Mouse (Mus musculus): ENCODE measurements around the gene Tm7sf3. TPM values are rescaled to one million over a fixed set of nuclear protein-coding genes. Genes with fewer than 3 reads are reported as not detected.
A peak's percentile ranks its signal among the peaks of the same experiment; 100 is the strongest.

Gene Tm7sf3
- total and polyA plus RNA-seq, 2 experiments: 21.8 to 48.5 TPM

DNA sequence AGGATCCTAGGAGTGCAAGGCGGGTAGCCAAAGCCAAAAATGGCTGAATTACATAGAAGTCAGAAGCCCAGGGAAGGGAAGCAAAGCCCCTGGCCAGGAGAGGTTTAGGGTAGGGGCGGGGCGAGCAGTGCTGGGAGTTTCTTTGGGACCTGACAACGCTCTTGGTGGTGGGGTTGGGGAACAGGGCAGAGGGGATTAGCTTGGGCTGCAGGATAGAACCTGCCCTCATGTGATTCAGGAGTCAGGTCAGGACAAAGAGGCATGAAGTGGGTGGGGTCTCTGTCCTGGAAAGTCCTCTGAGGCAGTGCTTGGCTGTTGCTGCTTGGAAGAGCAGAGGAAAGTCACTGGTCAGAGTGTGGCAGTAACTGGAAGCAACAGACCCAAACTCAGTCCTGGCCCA, 41.3 kb upstream of the Tm7sf3 start:
- Histone ChIP-seq H3K4me3 (ENCODE audit: insufficient read depth, low read depth, low read length) (no peak overlapping the region), H3K27me3 (ENCODE audit: control insufficient read depth, insufficient read depth, low read length) (no peaks in the 10 kb centered on the region), H3K9ac (ENCODE audit: low read depth, low read length) (no peak overlapping the region), H3K27ac (replicated peaks; ENCODE audit: insufficient read depth, low read depth, low read length) (no peak overlapping the region), H3K79me2 (ENCODE audit: control insufficient read depth, insufficient read depth, low read length) (no peaks in the 10 kb centered on the region), H3K36me3 (ENCODE audit: control insufficient read depth, insufficient read depth, low read length) (no peaks in the 10 kb centered on the region), H3K4me1 (ENCODE audit: control insufficient read depth, insufficient read depth, low read length) (no peaks in the 10 kb centered on the region)
- DNase-seq (ENCODE audit: extremely low read depth, low read depth, low spot score): no peak
- no peak for TF ChIP-seq CTCF (IDR thresholded peaks at IDR 0.05; ENCODE audit: low read depth, low read length)
- no peak for TF ChIP-seq POLR2A (IDR thresholded peaks at IDR 0.05; ENCODE audit: extremely low read depth, insufficient read depth, low read length)
- 88% methylated on average over 4 of the region's 4 CpGs for WGBS

DNA sequence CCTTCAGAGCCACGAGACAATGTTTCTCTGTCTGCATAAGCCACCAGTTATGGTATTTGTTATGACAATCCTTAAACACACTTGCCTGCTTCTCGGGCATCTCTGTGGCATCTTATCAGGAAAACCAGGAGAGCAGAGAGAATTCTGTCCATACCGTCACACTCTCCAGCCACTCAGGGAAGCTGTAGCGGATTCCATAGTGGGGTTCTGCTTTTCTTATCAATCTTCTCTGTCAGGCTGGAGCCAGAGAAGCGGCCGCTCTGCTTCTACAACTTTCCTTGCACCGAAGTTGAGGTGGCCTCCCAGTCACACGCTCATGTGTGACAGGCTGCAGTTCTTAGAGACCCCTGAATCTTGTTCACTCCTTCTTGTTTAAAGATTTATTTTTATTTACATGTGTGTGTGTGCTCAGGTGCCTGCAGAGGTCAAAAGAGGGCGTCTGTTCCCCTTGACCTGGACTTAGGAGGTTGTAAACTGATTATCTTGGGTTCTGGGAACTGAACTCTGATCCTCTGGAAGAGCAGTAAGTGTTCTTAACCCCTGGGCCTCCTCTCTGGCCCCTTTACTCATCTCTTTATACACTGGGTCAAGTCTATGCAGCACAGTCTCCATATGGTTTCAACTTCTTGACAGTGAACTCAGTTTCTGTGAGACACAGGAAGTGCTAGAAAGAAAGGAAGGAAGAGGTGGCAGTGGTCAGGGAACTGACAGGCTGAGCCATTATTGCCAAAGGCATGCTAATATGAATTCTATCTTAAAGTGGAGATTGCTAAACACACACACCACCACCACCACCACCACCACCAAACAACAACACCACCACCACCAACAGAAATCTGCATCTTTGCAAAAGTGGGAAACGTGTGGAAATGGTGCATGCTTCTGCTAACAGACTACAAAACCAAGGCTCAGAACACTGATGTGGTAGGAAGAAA, 35.8 kb upstream of the Tm7sf3 start:
- H3K27me3 ChIP-seq (ENCODE audit: control insufficient read depth, insufficient read depth, low read length): no peaks in the 10 kb centered on the region
- no peaks in the 10 kb centered on the region for H3K4me1 ChIP-seq (ENCODE audit: control insufficient read depth, insufficient read depth, low read length)
- TF ChIP-seq CTCF (IDR thresholded peaks at IDR 0.05; ENCODE audit: low read depth, low read length): no peak
- TF ChIP-seq POLR2A (IDR thresholded peaks at IDR 0.05; ENCODE audit: extremely low read depth, insufficient read depth, low read length): no peak
- H3K9ac ChIP-seq (ENCODE audit: low read depth, low read length): no peak overlapping the region
- H3K79me2 ChIP-seq (ENCODE audit: control insufficient read depth, insufficient read depth, low read length): no peaks in the 10 kb centered on the region
- H3K27ac ChIP-seq (replicated peaks; ENCODE audit: insufficient read depth, low read depth, low read length): no peak overlapping the region
- no peaks in the 10 kb centered on the region for H3K36me3 ChIP-seq (ENCODE audit: control insufficient read depth, insufficient read depth, low read length)
- 75% methylated on average over 10 of the region's 10 CpGs for WGBS
- no peak for DNase-seq (ENCODE audit: extremely low read depth, low read depth, low spot score)
- H3K4me3 ChIP-seq (ENCODE audit: insufficient read depth, low read depth, low read length): no peak overlapping the region

DNA sequence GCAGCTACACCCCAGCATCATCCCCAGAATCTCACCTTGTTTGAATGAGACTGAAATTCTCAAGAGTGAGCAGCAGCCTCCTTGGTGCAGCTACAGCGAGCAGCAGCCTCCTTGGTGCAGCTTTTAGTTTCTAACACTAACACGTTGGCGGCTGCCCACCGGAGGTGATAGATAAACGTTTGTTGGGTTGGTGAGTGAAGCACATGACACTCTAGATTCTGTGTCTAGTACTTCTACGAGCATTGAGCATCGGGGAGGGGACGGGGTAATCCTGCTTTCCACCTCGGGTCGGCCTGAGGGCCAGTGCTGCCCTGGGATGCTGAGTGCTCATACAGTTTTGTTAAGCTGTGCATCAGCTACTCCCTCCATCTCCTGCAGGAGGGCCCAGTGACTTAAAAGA, 34.3 kb upstream of the Tm7sf3 start:
- TF ChIP-seq CTCF (IDR thresholded peaks at IDR 0.05; ENCODE audit: low read depth, low read length): no peak
- TF ChIP-seq POLR2A (IDR thresholded peaks at IDR 0.05; ENCODE audit: extremely low read depth, insufficient read depth, low read length): no peak
- H3K79me2 ChIP-seq (ENCODE audit: control insufficient read depth, insufficient read depth, low read length): no peaks in the 10 kb centered on the region
- H3K9ac ChIP-seq (ENCODE audit: low read depth, low read length): no peak overlapping the region
- no peaks in the 10 kb centered on the region for H3K4me1 ChIP-seq (ENCODE audit: control insufficient read depth, insufficient read depth, low read length)
- no peak for DNase-seq (ENCODE audit: extremely low read depth, low read depth, low spot score)
- H3K27me3 ChIP-seq (ENCODE audit: control insufficient read depth, insufficient read depth, low read length): no peaks in the 10 kb centered on the region
- no peak overlapping the region for H3K4me3 ChIP-seq (ENCODE audit: insufficient read depth, low read depth, low read length)
- no peak overlapping the region for H3K27ac ChIP-seq (replicated peaks; ENCODE audit: insufficient read depth, low read depth, low read length)
- 83% methylated on average over 10 of the region's 10 CpGs for WGBS
- H3K36me3 ChIP-seq (ENCODE audit: control insufficient read depth, insufficient read depth, low read length): no peaks in the 10 kb centered on the region

DNA sequence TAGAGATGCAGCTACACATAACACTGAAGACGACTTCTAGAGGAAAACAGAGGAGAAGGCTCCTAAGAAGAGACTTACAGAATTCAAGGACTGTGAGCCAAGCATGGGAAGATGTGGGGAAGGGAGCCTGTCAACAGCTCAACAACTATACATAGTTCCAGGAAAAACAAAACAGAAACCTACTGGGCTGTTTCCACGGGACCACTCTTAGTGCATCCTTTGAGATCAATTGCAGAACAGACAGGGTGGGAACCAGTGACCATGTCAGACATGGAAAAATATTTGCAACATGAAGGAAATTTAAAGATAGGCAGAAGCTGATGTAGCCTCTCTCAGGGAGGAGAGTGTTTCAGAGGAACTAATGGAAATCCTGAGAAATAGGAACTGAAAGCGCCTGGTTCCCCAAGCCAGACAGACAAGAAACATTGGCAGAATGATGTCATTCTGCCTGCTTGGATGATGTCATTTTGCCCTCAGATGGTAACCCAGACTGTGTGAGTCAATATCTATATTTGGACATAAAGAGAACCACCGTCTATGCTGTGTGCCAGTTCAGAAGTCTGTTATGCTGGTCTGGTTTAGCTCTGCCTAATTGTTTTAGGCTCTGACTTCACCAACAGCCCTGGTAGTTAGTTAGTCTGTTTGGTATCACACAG, 32.4 kb upstream of the Tm7sf3 start:
- Histone ChIP-seq H3K4me3 (ENCODE audit: insufficient read depth, low read depth, low read length) (no peak overlapping the region), H3K27ac (replicated peaks; ENCODE audit: insufficient read depth, low read depth, low read length) (no peak overlapping the region), H3K27me3 (ENCODE audit: control insufficient read depth, insufficient read depth, low read length) (no peaks in the 10 kb centered on the region), H3K36me3 (ENCODE audit: control insufficient read depth, insufficient read depth, low read length) (no peaks in the 10 kb centered on the region), H3K4me1 (ENCODE audit: control insufficient read depth, insufficient read depth, low read length) (no peaks in the 10 kb centered on the region), H3K79me2 (ENCODE audit: control insufficient read depth, insufficient read depth, low read length) (no peaks in the 10 kb centered on the region), H3K9ac (ENCODE audit: low read depth, low read length) (no peak overlapping the region)
- WGBS: 62% methylated on average over 4 of the region's 4 CpGs
- TF ChIP-seq CTCF (IDR thresholded peaks at IDR 0.05; ENCODE audit: low read depth, low read length) (no peak), POLR2A (IDR thresholded peaks at IDR 0.05; ENCODE audit: extremely low read depth, insufficient read depth, low read length) (no peak)
- DNase-seq (ENCODE audit: extremely low read depth, low read depth, low spot score): peak; percentile 35

DNA sequence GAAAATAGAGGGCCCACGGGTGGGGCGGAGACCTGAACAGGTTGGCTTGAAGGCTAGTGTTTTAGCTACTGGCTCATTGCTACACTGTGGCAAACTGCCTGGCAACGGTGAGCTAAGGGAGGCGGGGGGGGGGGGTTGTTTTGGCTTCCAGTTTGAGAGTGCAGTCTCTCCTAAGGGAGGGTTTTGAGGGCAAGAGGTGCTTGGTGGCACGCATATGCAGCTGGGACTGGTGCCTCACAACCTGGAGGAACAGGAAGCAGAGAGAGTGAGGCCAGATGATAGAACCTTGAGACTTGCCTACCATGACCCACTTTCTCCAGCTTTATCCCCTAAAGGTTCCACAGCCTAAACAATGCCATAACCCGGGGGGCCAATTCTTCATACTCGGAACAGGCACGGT, 31.8 kb upstream of the Tm7sf3 start:
- no peak for TF ChIP-seq POLR2A (IDR thresholded peaks at IDR 0.05; ENCODE audit: extremely low read depth, insufficient read depth, low read length)
- TF ChIP-seq CTCF (IDR thresholded peaks at IDR 0.05; ENCODE audit: low read depth, low read length): no peak
- H3K36me3 ChIP-seq (ENCODE audit: control insufficient read depth, insufficient read depth, low read length): no peaks in the 10 kb centered on the region
- WGBS: 83% methylated on average over 8 of the region's 8 CpGs
- no peaks in the 10 kb centered on the region for H3K79me2 ChIP-seq (ENCODE audit: control insufficient read depth, insufficient read depth, low read length)
- H3K4me3 ChIP-seq (ENCODE audit: insufficient read depth, low read depth, low read length): no peak overlapping the region
- no peak overlapping the region for H3K27ac ChIP-seq (replicated peaks; ENCODE audit: insufficient read depth, low read depth, low read length)
- H3K9ac ChIP-seq (ENCODE audit: low read depth, low read length): no peak overlapping the region
- H3K4me1 ChIP-seq (ENCODE audit: control insufficient read depth, insufficient read depth, low read length): no peaks in the 10 kb centered on the region
- DNase-seq (ENCODE audit: extremely low read depth, low read depth, low spot score): no peak
- H3K27me3 ChIP-seq (ENCODE audit: control insufficient read depth, insufficient read depth, low read length): no peaks in the 10 kb centered on the region

Measured in liver, adult 2 months (tissue).